Mouse (Mus musculus) large intestine, adult 2 months (tissue): ENCODE data around the gene Olfr933. TPM values are rescaled to one million over a fixed set of nuclear protein-coding genes. Genes with fewer than 3 reads are reported as not detected.

Experiments used
- DNase-seq: peaks from one replicate; pipeline ENCODE4 v3.0.0-alpha.2; 2012; ENCODE audit warnings: low read depth, low spot score
- WGBS: fragments of 180-500 bp; shearing (Covaris S2); methylation state at CpG from one replicate; pipeline ENCODE4 v1.1.7; 2018; 5-methylcytosine and 5-hydroxymethylcytosine counted together
- polyA plus RNA-seq: library from polyadenylated mRNA; depleted of rRNA; stranded (reverse); fragments of >200 nt; gene quantifications from 2 replicates; pipeline ENCODE4 v1.2.3, GENCODE M21; 2012; rRNA removed

Gene Olfr933
- not detected in 2 replicates for polyA plus RNA-seq

GRCm38 (mm10) chr9:38972013-38972412, at the start of gene Olfr933:
Olfr933 (plus strand) TSS chr9:38972313.
- 70% methylated on average over 4 of the region's 4 CpGs for WGBS
- no peak for DNase-seq

- DNase-seq, result no peak
Observed at GRCm38 (mm10) chr9:38929509-38929908, 42.6 kb upstream of the Olfr933 start, which contains the start of gene Olfr930. Olfr930 (plus strand) TSS chr9:38929809.

GRCm38 (mm10) chr9:38953401-38954123, 18.6 kb upstream of the Olfr933 start:
- 41% methylated on average over 7 of the region's 7 CpGs for WGBS

GRCm38 (mm10) chr9:38954124-38954416, 18.0 kb upstream of the Olfr933 start:
- WGBS, result 83% methylated on average over 4 of the region's 4 CpGs

More at GRCm38 (mm10) chr9:38953401-38954123, 18.6 kb upstream of the Olfr933 start:
- no peak for DNase-seq

GRCm38 (mm10) chr9:38988215-38988614, 16.1 kb downstream of the Olfr933 start, which contains the start of gene Olfr934:
Olfr934 (minus strand) TSS chr9:38988315.
- WGBS, result 84% methylated on average over 2 of the region's 2 CpGs
- DNase-seq, result no peak

More at GRCm38 (mm10) chr9:38954124-38954416, 18.0 kb upstream of the Olfr933 start:
- no peak for DNase-seq

DNA sequence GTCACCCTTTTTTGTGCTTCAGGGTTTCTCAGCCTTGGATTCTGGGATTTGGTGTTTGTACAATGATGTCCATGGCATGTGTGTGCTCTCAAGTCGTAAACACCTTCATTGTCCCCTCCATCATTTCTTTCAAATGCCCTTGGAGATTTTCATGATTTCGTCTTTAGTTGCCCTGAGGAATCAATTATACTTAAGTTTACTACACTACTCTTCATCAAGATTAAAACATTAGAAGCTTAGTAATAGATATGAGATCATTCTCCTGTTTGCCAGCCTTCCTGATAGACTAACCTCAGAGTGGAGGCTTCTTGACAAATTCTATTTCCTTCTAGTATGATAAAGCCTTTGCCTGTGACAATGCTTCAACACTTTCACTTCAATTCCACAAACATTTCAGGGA, 27.5 kb downstream of the Olfr933 start, which contains the start of gene Olfr935:
Gene Olfr935 (minus strand): TSS at position 101 of the 400 bp plus-strand sequence.
- no peak for DNase-seq
- 62% methylated on average over 2 of the region's 2 CpGs for WGBS

- 70% methylated on average over 1 of the region's 1 CpGs for WGBS
- no peak for DNase-seq
Observed at GRCm38 (mm10) chr9:39023277-39023676, 51.2 kb downstream of the Olfr933 start, which contains the start of gene Olfr146. Olfr146 (minus strand) TSS chr9:39023377.

Other genes with a start within 250 kb of the Olfr933 start
- 0.06 and 0.15 TPM in 2 replicates for gene Olfr920, start 220.0 kb upstream of the Olfr933 start, polyA plus RNA-seq
- gene Olfr921, start 199.2 kb upstream of the Olfr933 start, polyA plus RNA-seq, result not detected in 2 replicates
- gene Olfr922, start 157.7 kb upstream of the Olfr933 start, polyA plus RNA-seq, result not detected in 2 replicates
- gene Olfr923, start 145.8 kb upstream of the Olfr933 start, polyA plus RNA-seq, result not detected in 2 replicates
- gene Olfr924, start 127.9 kb upstream of the Olfr933 start, polyA plus RNA-seq, result not detected in 2 replicates
- gene Olfr26, start 117.3 kb upstream of the Olfr933 start, polyA plus RNA-seq, result not detected in 2 replicates
- gene Olfr926, start 95.2 kb upstream of the Olfr933 start, polyA plus RNA-seq, result not detected in 2 replicates
- gene Olfr930, start 42.5 kb upstream of the Olfr933 start, polyA plus RNA-seq, result not detected in 2 replicates
- gene Olfr934, start 16.0 kb downstream of the Olfr933 start, polyA plus RNA-seq, result not detected in 2 replicates
- not detected in 2 replicates for gene Olfr935, start 27.4 kb downstream of the Olfr933 start, polyA plus RNA-seq
- not detected in 2 replicates for gene Olfr146, start 51.1 kb downstream of the Olfr933 start, polyA plus RNA-seq
- not detected in 2 replicates for gene Olfr937, start 92.6 kb downstream of the Olfr933 start, polyA plus RNA-seq
- not detected in 2 replicates for gene Olfr938, start 106.6 kb downstream of the Olfr933 start, polyA plus RNA-seq
- not detected in 2 replicates for gene Olfr27, start 155.8 kb downstream of the Olfr933 start, polyA plus RNA-seq
- gene Olfr943, start 194.0 kb downstream of the Olfr933 start, polyA plus RNA-seq, result not detected in 2 replicates
- gene Olfr944, start 229.6 kb downstream of the Olfr933 start, polyA plus RNA-seq, result not detected in 2 replicates